Mouse (Mus musculus) mouse trophoblast stem cell (cell line): ENCODE measurements around the gene Guca1b.
"Not testable (repeated sequence)": the region's sequence is repeated elsewhere in the genome, so short reads cannot be mapped to it uniquely, and the experiment has no call there.

Source experiments
- in situ Hi-C, 2 experiments: fragments of 300-500 bp; cut with MseI, MboI; formaldehyde crosslinking; loops; 2 replicates in 1 of 2; 3 replicates in 1 of 2; pipeline ENCODE4 v1.15.1; 2025

The Guca1b gene

GRCm38 (mm10) chr17:47409897-47410861, 25.0 kb downstream of the Guca1b start:
- in situ Hi-C loops, result loop anchor here (5.0 kb wide), 2 partner anchors 62 to 72 kb away; no protein-coding TSS in a partner anchor

- in situ Hi-C loops, result no loop called here
Observed at GRCm38 (mm10) chr17:47420195-47420594, 35.0 kb downstream of the Guca1b start.

- in situ Hi-C loops, result no loop called here
Observed at GRCm38 (mm10) chr17:47421566-47421965, 36.4 kb downstream of the Guca1b start.

- in situ Hi-C loops, result not testable (repeated sequence)
Observed at GRCm38 (mm10) chr17:47422616-47423015, 37.4 kb downstream of the Guca1b start.

- in situ Hi-C loops, result no loop called here
Observed at GRCm38 (mm10) chr17:47424186-47424585, 39.0 kb downstream of the Guca1b start.

GRCm38 (mm10) chr17:47427316-47427715, 42.1 kb downstream of the Guca1b start:
- in situ Hi-C loops, result no loop called here

- in situ Hi-C loops, result no loop called here
Observed at GRCm38 (mm10) chr17:47428831-47429304, 43.7 kb downstream of the Guca1b start.

- in situ Hi-C loops, result no loop called here
Observed at GRCm38 (mm10) chr17:47430815-47431214, 45.6 kb downstream of the Guca1b start.

- in situ Hi-C loops, result no loop called here
Observed at GRCm38 (mm10) chr17:47436156-47436906, 51.1 kb downstream of the Guca1b start, which contains the start of gene AI661453. Gene AI661453 (plus strand): TSS chr17:47436615.

- in situ Hi-C loops, result no loop called here
Observed at GRCm38 (mm10) chr17:47436907-47437547, 51.8 kb downstream of the Guca1b start, which contains the start of gene 1700001C19Rik. Gene 1700001C19Rik (minus strand): TSS chr17:47437376.

GRCm38 (mm10) chr17:47438611-47439010, 53.4 kb downstream of the Guca1b start:
- in situ Hi-C loops, result no loop called here

- in situ Hi-C loops, result no loop called here
Observed at GRCm38 (mm10) chr17:47439396-47440028, 54.3 kb downstream of the Guca1b start.

GRCm38 (mm10) chr17:47440359-47440890, 55.2 kb downstream of the Guca1b start:
- in situ Hi-C loops, result no loop called here

GRCm38 (mm10) chr17:47441296-47442051, 56.3 kb downstream of the Guca1b start:
- in situ Hi-C loops, result no loop called here

GRCm38 (mm10) chr17:47442271-47442670, 57.1 kb downstream of the Guca1b start:
- in situ Hi-C loops, result no loop called here
